Mouse (Mus musculus) urinary bladder, adult 2 months (tissue): Measurements from ENCODE around the gene Galnt15. TPM values are rescaled to one million over a fixed set of nuclear protein-coding genes. Genes with fewer than 3 reads are reported as not detected.

ENCODE experiments used
- DNase-seq: peaks from one replicate; pipeline ENCODE4 v3.0.0; 2022; ENCODE audit warnings: low spot score
- polyA plus RNA-seq: library from polyadenylated mRNA; depleted of rRNA; stranded (reverse); fragments of >200 nt; gene quantifications from 2 replicates; pipeline ENCODE4 v1.2.3, GENCODE M21; 2012

Galnt15 gene
- polyA plus RNA-seq, 1 experiment, result 14.0 TPM

GRCm38 (mm10) chr14:32036482-32036881, 7.7 kb downstream of the Galnt15 start:
- DNase-seq, result no peak

- DNase-seq, result no peak
Measured at GRCm38 (mm10) chr14:32037661-32038252, 9.0 kb downstream of the Galnt15 start.

- no peak for DNase-seq
Measured at GRCm38 (mm10) chr14:32042108-32042507, 13.3 kb downstream of the Galnt15 start.

GRCm38 (mm10) chr14:32046357-32046756, 17.6 kb downstream of the Galnt15 start:
- no peak for DNase-seq

GRCm38 (mm10) chr14:32050171-32050570, 21.4 kb downstream of the Galnt15 start:
- DNase-seq, result no peak

- DNase-seq, result no peak
Measured at GRCm38 (mm10) chr14:32053895-32054294, 25.1 kb downstream of the Galnt15 start.

- DNase-seq, result no peak
Measured at GRCm38 (mm10) chr14:32054788-32055187, 26.0 kb downstream of the Galnt15 start.

- no peak for DNase-seq
Measured at GRCm38 (mm10) chr14:32055781-32056180, 27.0 kb downstream of the Galnt15 start.

GRCm38 (mm10) chr14:32056675-32057074, 27.9 kb downstream of the Galnt15 start:
- DNase-seq, result no peak

- no peak for DNase-seq
Measured at GRCm38 (mm10) chr14:32057664-32058063, 28.9 kb downstream of the Galnt15 start.

GRCm38 (mm10) chr14:32061398-32061797, 32.6 kb downstream of the Galnt15 start:
- DNase-seq, result no peak

- DNase-seq, result no peak
Measured at GRCm38 (mm10) chr14:32072807-32073206, 44.0 kb downstream of the Galnt15 start.

- no peak for DNase-seq
Measured at GRCm38 (mm10) chr14:32073211-32073685, 44.5 kb downstream of the Galnt15 start.

- DNase-seq, result no peak
Measured at GRCm38 (mm10) chr14:32073901-32074300, 45.1 kb downstream of the Galnt15 start.

- peak; percentile 40 for DNase-seq
Measured at GRCm38 (mm10) chr14:32076896-32077575, 48.2 kb downstream of the Galnt15 start.

- DNase-seq, result no peak
Measured at GRCm38 (mm10) chr14:32081026-32081425, 52.2 kb downstream of the Galnt15 start.

GRCm38 (mm10) chr14:32082891-32083290, 54.1 kb downstream of the Galnt15 start:
- no peak for DNase-seq

GRCm38 (mm10) chr14:32083466-32083865, 54.7 kb downstream of the Galnt15 start:
- no peak for DNase-seq

- no peak for DNase-seq
Measured at GRCm38 (mm10) chr14:32084761-32085485, 56.1 kb downstream of the Galnt15 start, which contains the start of gene Oxnad1. Gene Oxnad1, plus strand, starts transcription at chr14:32085374.

GRCm38 (mm10) chr14:32085486-32086201, 56.9 kb downstream of the Galnt15 start, which contains the start of gene Dph3:
Gene Dph3, minus strand, starts transcription at chr14:32085729.
- DNase-seq, result peak; percentile 98

GRCm38 (mm10) chr14:32086226-32086625, 57.4 kb downstream of the Galnt15 start:
- DNase-seq, result no peak
